In genomic region chr11:107306170-107306569, GRCm38 (mm10) we compare ENCODE assay signal across 25 mouse cellular contexts.
A peak's percentile ranks its signal among the peaks of the same experiment; 100 is the strongest.
DNase-seq lines count a peak whose midpoint lies in the region; ATAC-seq and TF ChIP-seq lines count a peak whose summit lies in the region.
"Had no signal": no experiment of that assay in that cellular context is flagged by ENCODE, and none has a peak within 500 bp of the region (broad histone marks: within the 10 kb centered on the region; RNA-seq: fewer than 3 reads in every experiment).

No protein-coding gene starts in this region.

- no peak for TF ChIP-seq CTCF in forebrain, postnatal 0 days (IDR thresholded peaks at IDR 0.05; ENCODE audit: low read depth)

- H3K4me2 ChIP-seq in forebrain, postnatal 0 days (ENCODE audit: low read depth) = no peak overlapping the region
- H3K4me2 ChIP-seq in forebrain, embryonic 11.5 days (ENCODE audit: low read depth, low read length, severe bottlenecking) = no peak overlapping the region
- H3K4me2 ChIP-seq in midbrain, embryonic 14.5 days (ENCODE audit: low read length) = no peak overlapping the region
- no peak overlapping the region for H3K4me2 ChIP-seq in midbrain, embryonic 11.5 days
- H3K4me2 ChIP-seq in embryonic facial prominence, embryonic 14.5 days (ENCODE audit: low read depth, low read length) = no peak overlapping the region
- H3K4me2 ChIP-seq: heart, embryonic 13.5 days; hindbrain, embryonic 15.5 days; limb, embryonic 12.5 days; liver, embryonic 15.5 days; lung, embryonic 14.5 days had no signal

- H3K9ac ChIP-seq in forebrain, postnatal 0 days = no peak overlapping the region
- no peak overlapping the region for H3K9ac ChIP-seq in forebrain, embryonic 11.5 days (ENCODE audit: low read length)
- H3K9ac ChIP-seq in midbrain, embryonic 14.5 days (replicated peaks; ENCODE audit: low read length) = no peak overlapping the region
- no peak overlapping the region for H3K9ac ChIP-seq in midbrain, embryonic 11.5 days (ENCODE audit: low read length)
- no peak overlapping the region for H3K9ac ChIP-seq in embryonic facial prominence, embryonic 14.5 days (ENCODE audit: low read depth, low read length)
- H3K9ac ChIP-seq: heart, embryonic 13.5 days; hindbrain, embryonic 15.5 days; limb, embryonic 12.5 days; liver, embryonic 15.5 days; lung, embryonic 14.5 days had no signal

- no peaks in the 10 kb centered on the region for H3K27me3 ChIP-seq in forebrain, postnatal 0 days (ENCODE audit: insufficient read depth, low read length)
- no peaks in the 10 kb centered on the region for H3K27me3 ChIP-seq in forebrain, embryonic 11.5 days (ENCODE audit: control insufficient read depth, insufficient read depth, low read length)
- no peaks in the 10 kb centered on the region for H3K27me3 ChIP-seq in midbrain, embryonic 14.5 days (ENCODE audit: control insufficient read depth, insufficient read depth, low read length)
- no peaks in the 10 kb centered on the region for H3K27me3 ChIP-seq in midbrain, embryonic 11.5 days (ENCODE audit: control insufficient read depth, insufficient read depth, low read length)
- no peaks in the 10 kb centered on the region for H3K27me3 ChIP-seq in embryonic facial prominence, embryonic 14.5 days (replicated peaks; ENCODE audit: control insufficient read depth, insufficient read depth, low read length)
- H3K27me3 ChIP-seq: heart, embryonic 13.5 days; hindbrain, embryonic 15.5 days; limb, embryonic 12.5 days; liver, embryonic 15.5 days had no signal

- DNase-seq in forebrain, postnatal 0 days = peak; percentile 53
- DNase-seq in forebrain, embryonic 11.5 days (ENCODE audit: low spot score) = no peak
- DNase-seq in midbrain, embryonic 14.5 days = peak; percentile 12
- no peak for DNase-seq in midbrain, embryonic 11.5 days (ENCODE audit: low spot score, missing footprints)
- peak; percentile 54 for DNase-seq in brain, adult 2 months (ENCODE audit: low read depth, low spot score)
- peak; percentile 53 for DNase-seq in embryonic facial prominence, embryonic 14.5 days (ENCODE audit: low spot score)
- DNase-seq in left cerebral cortex, postnatal 4 days = no peak
- DNase-seq: adrenal gland, adult 2 months; cerebellum, adult 11 months; cerebellum, adult 9-11 months; gastrocnemius, adult 2 months; heart, postnatal 10 days; kidney, adult 2 months; kidney, postnatal 10 days; layer of hippocampus, adult 9-11 months; lung, embryonic 14.5 days; lung, postnatal 14 days; thymus, adult 2 months; thymus, postnatal 36 days had no signal

- WGBS in forebrain, postnatal 0 days = 47% methylated on average over 11 of the region's 11 CpGs
- 71% methylated on average over 11 of the region's 11 CpGs for WGBS in forebrain, embryonic 11.5 days
- WGBS in midbrain, embryonic 14.5 days = 73% methylated on average over 11 of the region's 11 CpGs
- WGBS in midbrain, embryonic 11.5 days = 75% methylated on average over 11 of the region's 11 CpGs
- WGBS in embryonic facial prominence, embryonic 14.5 days = 37% methylated on average over 11 of the region's 11 CpGs

- no peak overlapping the region for H3K4me3 ChIP-seq in forebrain, postnatal 0 days (ENCODE audit: low read depth, low read length)
- H3K4me3 ChIP-seq in forebrain, embryonic 11.5 days (ENCODE audit: low read depth, low read length) = no peak overlapping the region
- H3K4me3 ChIP-seq in midbrain, embryonic 14.5 days (replicated peaks; ENCODE audit: low read depth, low read length) = no peak overlapping the region
- no peak overlapping the region for H3K4me3 ChIP-seq in midbrain, embryonic 11.5 days (ENCODE audit: low read depth, low read length)
- H3K4me3 ChIP-seq in embryonic facial prominence, embryonic 14.5 days (ENCODE audit: low read depth, low read length) = no peak overlapping the region
- H3K4me3 ChIP-seq: gastrocnemius, adult 2 months; heart, embryonic 13.5 days; hindbrain, embryonic 15.5 days; limb, embryonic 12.5 days; liver, embryonic 15.5 days had no signal

- no peaks in the 10 kb centered on the region for H3K9me3 ChIP-seq in forebrain, postnatal 0 days (ENCODE audit: low read length)
- no peaks in the 10 kb centered on the region for H3K9me3 ChIP-seq in forebrain, embryonic 11.5 days (ENCODE audit: control insufficient read depth, low read length)
- H3K9me3 ChIP-seq in midbrain, embryonic 14.5 days (ENCODE audit: control insufficient read depth, low read length) = 0 out of 2 replicates have a peak, but pooled peaks cover 3% of the 10 kb centered on the region
- peaks cover 4% of the 10 kb centered on the region for H3K9me3 ChIP-seq in midbrain, embryonic 11.5 days (ENCODE audit: control insufficient read depth, low read length)
- H3K9me3 ChIP-seq in embryonic facial prominence, embryonic 14.5 days (ENCODE audit: control insufficient read depth, low read length) = peaks cover 5% of the 10 kb centered on the region; the same call in 1 of the 2 replicates
- H3K9me3 ChIP-seq: heart, embryonic 13.5 days; hindbrain, embryonic 15.5 days; liver, embryonic 15.5 days had no signal

- H3K4me1 ChIP-seq in forebrain, postnatal 0 days (ENCODE audit: insufficient read depth) = no peaks in the 10 kb centered on the region
- H3K4me1 ChIP-seq in forebrain, embryonic 11.5 days (replicated peaks; ENCODE audit: control insufficient read depth, insufficient read depth, low read length) = no peaks in the 10 kb centered on the region
- no peaks in the 10 kb centered on the region for H3K4me1 ChIP-seq in midbrain, embryonic 14.5 days (ENCODE audit: control insufficient read depth, insufficient read depth, low read length)
- no peaks in the 10 kb centered on the region for H3K4me1 ChIP-seq in midbrain, embryonic 11.5 days (ENCODE audit: control insufficient read depth, insufficient read depth, low read length)
- no peaks in the 10 kb centered on the region for H3K4me1 ChIP-seq in embryonic facial prominence, embryonic 14.5 days (ENCODE audit: control insufficient read depth, insufficient read depth, low read length)
- H3K4me1 ChIP-seq: limb, embryonic 12.5 days had no signal

- intact Hi-C loops in left cerebral cortex, postnatal 4 days (cut with DNase I) = no loop called here

- no peaks in the 10 kb centered on the region for H3K36me3 ChIP-seq in forebrain, postnatal 0 days (ENCODE audit: insufficient read depth)
- H3K36me3 ChIP-seq in forebrain, embryonic 11.5 days (ENCODE audit: control insufficient read depth, insufficient read depth, low read length) = no peaks in the 10 kb centered on the region
- no peaks in the 10 kb centered on the region for H3K36me3 ChIP-seq in midbrain, embryonic 14.5 days (ENCODE audit: control insufficient read depth, insufficient read depth, low read length)
- no peaks in the 10 kb centered on the region for H3K36me3 ChIP-seq in midbrain, embryonic 11.5 days (ENCODE audit: control insufficient read depth, insufficient read depth, low read length)
- H3K36me3 ChIP-seq in embryonic facial prominence, embryonic 14.5 days (ENCODE audit: control insufficient read depth, insufficient read depth, low read length) = 0 out of 2 replicates have a peak, but pooled peaks cover 13% of the 10 kb centered on the region
- H3K36me3 ChIP-seq: hindbrain, embryonic 15.5 days; liver, embryonic 15.5 days had no signal

- H3K27ac ChIP-seq in forebrain, postnatal 0 days (ENCODE audit: low read depth, low read length) = peak overlapping the region; percentile 59
- H3K27ac ChIP-seq in forebrain, embryonic 11.5 days (ENCODE audit: low read depth, low read length) = no peak overlapping the region
- no peak overlapping the region for H3K27ac ChIP-seq in midbrain, embryonic 14.5 days (replicated peaks; ENCODE audit: low read depth, low read length)
- no peak overlapping the region for H3K27ac ChIP-seq in midbrain, embryonic 11.5 days (ENCODE audit: low read depth, low read length)
- H3K27ac ChIP-seq in embryonic facial prominence, embryonic 14.5 days (replicated peaks; ENCODE audit: low read depth, low read length) = no peak overlapping the region
- H3K27ac ChIP-seq: gastrocnemius, adult 2 months; heart, embryonic 13.5 days; hindbrain, embryonic 15.5 days; limb, embryonic 12.5 days; liver, embryonic 15.5 days had no signal

- peak; percentile 67 for ATAC-seq in forebrain, postnatal 0 days
- ATAC-seq in forebrain, embryonic 11.5 days (replicated peaks; ENCODE audit: low FRiP score) = no peak
- no peak for ATAC-seq in midbrain, embryonic 14.5 days (ENCODE audit: low FRiP score, low TSS enrichment)
- no peak for ATAC-seq in midbrain, embryonic 11.5 days (ENCODE audit: low FRiP score)
- ATAC-seq in embryonic facial prominence, embryonic 14.5 days (ENCODE audit: low read depth) = no peak; the same call in 1 of the 2 replicates
- ATAC-seq: activated CD4-positive, CD25-positive, alpha-beta regulatory T cell, adult 4 months; CD4-positive, CD25-positive, alpha-beta regulatory T cell, adult 4 months had no signal

Comparison
In these comparisons a context has a peak if more than half of its experiments do, and no peak if none do; other contexts are left out.
1. DNase-seq: peak in forebrain, postnatal 0 days (single experiment), midbrain, embryonic 14.5 days (single experiment), brain, adult 2 months (single experiment) and embryonic facial prominence, embryonic 14.5 days (single experiment); none in forebrain, embryonic 11.5 days (single experiment), midbrain, embryonic 11.5 days (single experiment) and left cerebral cortex, postnatal 4 days (single experiment).